Comparison of ENCODE assay signal across 12 mouse cellular contexts in the genomic region with DNA sequence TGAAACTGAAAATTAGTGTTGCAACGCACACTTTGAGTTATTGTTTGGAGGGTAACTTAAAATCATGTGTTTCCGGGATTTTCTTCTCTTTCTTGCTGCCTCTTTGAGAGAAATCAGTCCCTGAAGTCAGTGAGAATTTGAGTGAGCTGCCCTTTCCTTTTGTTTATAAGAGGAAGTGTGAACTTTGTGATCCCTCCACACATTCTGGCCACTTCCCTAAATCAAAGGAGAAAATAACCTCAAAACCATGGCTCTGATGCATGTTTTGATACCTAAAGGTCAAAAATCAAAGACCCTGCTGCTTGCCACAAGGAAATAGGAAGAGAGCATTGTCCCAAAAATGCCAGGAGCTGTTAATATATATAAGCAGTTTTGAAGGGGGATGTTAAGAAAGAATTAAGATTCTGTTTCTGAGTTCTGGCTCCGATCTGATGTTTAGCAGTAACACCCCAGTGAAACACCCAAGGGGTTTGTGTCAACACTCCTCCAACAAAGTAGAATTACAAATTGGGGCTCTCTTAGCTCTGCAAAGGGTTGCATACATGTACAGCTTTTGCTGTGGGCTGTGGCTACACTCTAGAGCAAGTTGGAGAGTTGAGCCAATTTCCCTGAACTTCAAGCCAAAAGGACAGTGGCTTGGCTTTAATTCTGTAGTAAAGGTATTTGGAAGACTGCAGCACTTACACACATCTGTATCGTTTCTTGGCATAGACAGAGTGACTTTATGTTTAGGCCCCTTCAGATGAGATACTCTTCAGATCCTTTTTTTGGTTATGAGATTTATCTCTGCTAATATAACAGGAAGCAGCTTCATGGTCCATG.
DNase-seq lines count a peak whose midpoint lies in the region; ATAC-seq and TF ChIP-seq lines count a peak whose summit lies in the region.
"Had no signal": no experiment of that assay in that cellular context is flagged by ENCODE, and none has a peak within 500 bp of the region (broad histone marks: within the 10 kb centered on the region; RNA-seq: fewer than 3 reads in every experiment).

No protein-coding gene starts in this region.

- no peaks in the 10 kb centered on the region for H3K9me3 ChIP-seq in lung, embryonic 15.5 days
- H3K9me3 ChIP-seq in heart, postnatal 0 days (replicated peaks; ENCODE audit: control insufficient read depth, low read length) = no peaks in the 10 kb centered on the region
- H3K9me3 ChIP-seq: forebrain, embryonic 12.5 days; hindbrain, embryonic 13.5 days; midbrain, embryonic 15.5 days had no signal

- no peak for ATAC-seq in lung, embryonic 15.5 days (ENCODE audit: borderline replicate concordance, extremely low read depth, low FRiP score, low TSS enrichment)
- ATAC-seq in heart, postnatal 0 days (ENCODE audit: insufficient read depth, low read depth) = no peak
- ATAC-seq: midbrain, embryonic 15.5 days had no signal

- no peak for TF ChIP-seq CTCF in heart, postnatal 0 days (IDR thresholded peaks at IDR 0.05; ENCODE audit: low read depth)
- TF ChIP-seq CTCF in cerebellum, adult 2 months (IDR thresholded peaks at IDR 0.05; ENCODE audit: borderline replicate concordance, insufficient read depth, low read depth, low read length) = no peak

- H3K4me1 ChIP-seq in lung, embryonic 15.5 days = peaks cover 30% of the 10 kb centered on the region
- peaks cover 20% of the 10 kb centered on the region for H3K4me1 ChIP-seq in heart, postnatal 0 days (ENCODE audit: control insufficient read depth, insufficient read depth)
- no peaks in the 10 kb centered on the region for H3K4me1 ChIP-seq in cerebellum, adult 2 months (ENCODE audit: control insufficient read depth, insufficient read depth, low read length)

- H3K4me3 ChIP-seq in lung, embryonic 15.5 days = no peak overlapping the region
- H3K4me3 ChIP-seq in heart, postnatal 0 days (ENCODE audit: low read depth, low read length) = no peak overlapping the region
- H3K4me3 ChIP-seq in cerebellum, adult 2 months (replicated peaks; ENCODE audit: insufficient read depth, low read depth, low read length) = no peak overlapping the region
- H3K4me3 ChIP-seq: forebrain, embryonic 12.5 days; hindbrain, embryonic 13.5 days; midbrain, embryonic 15.5 days had no signal

- TF ChIP-seq EP300 in heart, postnatal 0 days (IDR thresholded peaks at IDR 0.05; ENCODE audit: low read depth) = no peak

- TF ChIP-seq POLR2A in cerebellum, adult 2 months (IDR thresholded peaks at IDR 0.05; ENCODE audit: borderline replicate concordance, insufficient read depth, low read length) = no peak

- WGBS in lung, embryonic 15.5 days = 46% methylated on average over 4 of the region's 4 CpGs
- 57% methylated on average over 4 of the region's 4 CpGs for WGBS in heart, postnatal 0 days
- 84% methylated on average over 4 of the region's 4 CpGs for WGBS in cerebellum, adult 2 months

- peak overlapping the region; percentile 11 for H3K27ac ChIP-seq in lung, embryonic 15.5 days
- peak overlapping the region; percentile 56 for H3K27ac ChIP-seq in heart, postnatal 0 days (ENCODE audit: low read depth)
- no peak overlapping the region for H3K27ac ChIP-seq in cerebellum, adult 2 months (ENCODE audit: insufficient read depth, low read length)
- H3K27ac ChIP-seq: forebrain, embryonic 12.5 days; hindbrain, embryonic 13.5 days; midbrain, embryonic 15.5 days had no signal

- DNase-seq in embryo, embryonic 10 days (ENCODE audit: low spot score) = peak; percentile 30
- DNase-seq in embryo, embryonic 11 days = no peak
- DNase-seq in lung, postnatal 4 days = no peak
- DNase-seq in heart, postnatal 0 days (ENCODE audit: low spot score) = no peak
- peak; percentile 61 for DNase-seq in splenic B cell, adult 2 months (ENCODE audit: low read depth, low spot score)
- no peak for DNase-seq in cerebellum, adult 2 months
- DNase-seq in ovary, postnatal 36 days (ENCODE audit: low spot score) = no peak
- DNase-seq: cerebellum, adult 9-11 months had no signal

- no peak overlapping the region for H3K9ac ChIP-seq in lung, embryonic 15.5 days
- H3K9ac ChIP-seq in heart, postnatal 0 days (replicated peaks; ENCODE audit: low read depth, low read length) = no peak overlapping the region
- H3K9ac ChIP-seq: forebrain, embryonic 12.5 days; hindbrain, embryonic 13.5 days; midbrain, embryonic 15.5 days had no signal

- no peaks in the 10 kb centered on the region for H3K36me3 ChIP-seq in lung, embryonic 15.5 days
- H3K36me3 ChIP-seq in heart, postnatal 0 days (replicated peaks; ENCODE audit: control insufficient read depth, insufficient read depth, low read length) = no peaks in the 10 kb centered on the region
- no peaks in the 10 kb centered on the region for H3K36me3 ChIP-seq in splenic B cell, adult 2 months (ENCODE audit: control insufficient read depth, insufficient read depth, low read length, poor library complexity, severe bottlenecking)
- H3K36me3 ChIP-seq: forebrain, embryonic 12.5 days; hindbrain, embryonic 13.5 days; midbrain, embryonic 15.5 days had no signal

- no peak overlapping the region for H3K4me2 ChIP-seq in lung, embryonic 15.5 days
- H3K4me2 ChIP-seq in heart, postnatal 0 days (ENCODE audit: low read depth, low read length) = no peak overlapping the region
- H3K4me2 ChIP-seq: forebrain, embryonic 12.5 days; hindbrain, embryonic 13.5 days; midbrain, embryonic 15.5 days had no signal

- no peaks in the 10 kb centered on the region for H3K27me3 ChIP-seq in lung, embryonic 15.5 days
- H3K27me3 ChIP-seq in heart, postnatal 0 days (ENCODE audit: control insufficient read depth, insufficient read depth, low read length) = no peaks in the 10 kb centered on the region
- H3K27me3 ChIP-seq in splenic B cell, adult 2 months (ENCODE audit: control insufficient read depth, insufficient read depth, low read length, poor library complexity, severe bottlenecking) = no peaks in the 10 kb centered on the region
- H3K27me3 ChIP-seq in cerebellum, adult 2 months (ENCODE audit: control insufficient read depth, insufficient read depth, low read length) = no peaks in the 10 kb centered on the region
- H3K27me3 ChIP-seq: forebrain, embryonic 12.5 days; hindbrain, embryonic 13.5 days; midbrain, embryonic 15.5 days had no signal

Comparison
In these comparisons a context has a peak if more than half of its experiments do, and no peak if none do; other contexts are left out.
1. DNase-seq: peak in embryo, embryonic 10 days (single experiment) and splenic B cell, adult 2 months (single experiment); none in embryo, embryonic 11 days (single experiment), lung, postnatal 4 days (0 of 2), heart, postnatal 0 days (single experiment), cerebellum, adult 2 months (0 of 2) and ovary, postnatal 36 days (single experiment).